Mouse (Mus musculus) spleen, adult 2 months (tissue): Measurements from ENCODE around the gene Maml3.

Experiments used
- CTCF ChIP-seq: fragments of 200-500 bp; IDR thresholded peaks from 2 replicates; pipeline ENCODE4 v1.5.1; 2011; ENCODE audit warnings: mild to moderate bottlenecking, inconsistent platforms; ENCODE audit not compliant: insufficient read depth, insufficient read length, insufficient replicate concordance; ENCODE audit errors: extremely low read depth
- POLR2A ChIP-seq: fragments of 200-500 bp; IDR thresholded peaks from 2 replicates; pipeline ENCODE4 v1.6.1; 2011; ENCODE audit warnings: low read depth, low read length, inconsistent platforms

DNA sequence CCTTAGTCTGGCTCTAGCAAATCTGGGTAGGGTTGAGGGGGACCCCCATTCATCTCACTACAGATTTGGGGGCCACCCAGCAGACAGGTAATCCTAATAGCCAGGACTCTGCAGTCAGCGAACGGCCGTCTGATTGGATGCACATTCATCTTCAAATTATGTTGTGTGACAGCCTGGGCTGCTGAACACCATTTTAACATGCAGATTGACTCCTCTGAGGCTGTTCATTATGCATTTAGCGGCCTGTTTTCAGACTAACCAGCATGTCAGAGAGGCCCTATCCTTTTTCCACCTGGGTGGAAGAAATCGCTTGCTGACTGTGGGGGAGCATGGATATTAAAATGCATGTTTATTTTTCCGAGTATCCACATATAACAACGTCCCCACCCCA is 355.5 kb downstream of the Maml3 start:
- TF ChIP-seq CTCF, result no peak
- TF ChIP-seq POLR2A, result no peak
